Mouse (Mus musculus) midbrain, embryonic 13.5 days (tissue): Measurements from ENCODE around the gene Nkain4. TPM values are rescaled to one million over a fixed set of nuclear protein-coding genes. Genes with fewer than 3 reads are reported as not detected.

Source experiments
- ATAC-seq: fragments of 200-750 bp; cut with Nextera tagmentation; 2 replicates; pipeline ENCODE4 v1.8.0; 2017; ENCODE audit warnings: mild to moderate bottlenecking, moderate TSS enrichment, moderate library complexity
- H3K27ac ChIP-seq: fragments of 300-500 bp; sonication (generic); 2 replicates; pipeline ENCODE4 v1.5.1; 2015; ENCODE audit warnings: inconsistent platforms, mild to moderate bottlenecking, moderate library complexity
- H3K27me3 ChIP-seq: fragments of 300-500 bp; sonication (generic); 2 replicates; pipeline ENCODE4 v1.6.1; 2015; ENCODE audit warnings: mild to moderate bottlenecking, inconsistent platforms
- H3K36me3 ChIP-seq: fragments of 300-500 bp; sonication (generic); 2 replicates; pipeline ENCODE4 v1.6.1; 2015; ENCODE audit warnings: mild to moderate bottlenecking, inconsistent platforms
- H3K4me1 ChIP-seq: fragments of 300-500 bp; sonication (generic); replicated peaks from 2 replicates; pipeline ENCODE4 v1.6.1; 2015; ENCODE audit warnings: inconsistent platforms
- H3K4me2 ChIP-seq: fragments of 300-500 bp; sonication (generic); replicated peaks from 2 replicates; pipeline ENCODE4 v1.6.1; 2015; ENCODE audit warnings: moderate library complexity, mild to moderate bottlenecking, inconsistent platforms
- H3K4me3 ChIP-seq: fragments of 300-500 bp; sonication (generic); replicated peaks from 2 replicates; pipeline ENCODE4 v1.5.1; 2015; ENCODE audit warnings: mild to moderate bottlenecking, inconsistent platforms
- H3K9ac ChIP-seq: fragments of 300-500 bp; sonication (generic); replicated peaks from 2 replicates; pipeline ENCODE4 v1.6.1; 2015; ENCODE audit warnings: mild to moderate bottlenecking, inconsistent platforms
- H3K9me3 ChIP-seq: fragments of 300-500 bp; sonication (generic); 2 replicates; pipeline ENCODE4 v1.6.1; 2016; ENCODE audit warnings: mild to moderate bottlenecking, inconsistent platforms
- WGBS: fragments of 180-500 bp; shearing (Covaris S2); methylation state at CpG from one replicate; pipeline ENCODE4 v1.1.7; 2015; 5-methylcytosine and 5-hydroxymethylcytosine counted together
- polyA plus RNA-seq: library from polyadenylated mRNA; unstranded; fragments of >200 nt; fragmentation: Nextera tagmentation; extraction: Ambion mirVana; gene quantifications from 2 replicates; pipeline ENCODE4 v1.2.1, GENCODE M21; 2015

The Nkain4 gene
- polyA plus RNA-seq, 1 experiment from 2014 or later = 101 TPM

DNA sequence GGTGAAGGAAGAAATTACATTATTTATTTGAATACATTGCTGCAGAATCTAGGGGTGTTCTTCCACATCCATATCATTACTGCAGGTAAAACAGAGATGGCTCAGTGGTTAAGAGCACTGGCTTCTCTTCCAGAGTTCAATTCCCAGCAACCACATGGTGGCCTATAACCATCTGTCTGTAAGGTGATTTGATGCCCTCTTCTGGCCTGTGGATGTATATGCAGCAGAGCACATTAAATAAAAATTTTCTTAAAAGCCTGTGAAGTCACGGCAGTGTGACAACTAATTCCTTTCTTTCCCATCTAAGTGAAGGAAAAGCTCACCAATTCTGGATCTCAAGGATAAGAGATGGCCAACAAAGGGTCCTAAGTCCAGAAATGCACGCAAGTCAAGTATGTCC is 52.4 kb downstream of the Nkain4 start:
- Histone ChIP-seq H3K36me3 (peaks cover 10% of the 10 kb centered on the region), H3K4me2 (no peak overlapping the region), H3K9me3 (no peaks in the 10 kb centered on the region), H3K27me3 (no peaks in the 10 kb centered on the region), H3K4me1 (peaks cover 34% of the 10 kb centered on the region), H3K9ac (no peak overlapping the region), H3K4me3 (no peak overlapping the region), H3K27ac (no peak overlapping the region)
- no peak; the same call in 1 of the 2 replicates for ATAC-seq
- 34% methylated on average over 2 of the region's 2 CpGs for WGBS

DNA sequence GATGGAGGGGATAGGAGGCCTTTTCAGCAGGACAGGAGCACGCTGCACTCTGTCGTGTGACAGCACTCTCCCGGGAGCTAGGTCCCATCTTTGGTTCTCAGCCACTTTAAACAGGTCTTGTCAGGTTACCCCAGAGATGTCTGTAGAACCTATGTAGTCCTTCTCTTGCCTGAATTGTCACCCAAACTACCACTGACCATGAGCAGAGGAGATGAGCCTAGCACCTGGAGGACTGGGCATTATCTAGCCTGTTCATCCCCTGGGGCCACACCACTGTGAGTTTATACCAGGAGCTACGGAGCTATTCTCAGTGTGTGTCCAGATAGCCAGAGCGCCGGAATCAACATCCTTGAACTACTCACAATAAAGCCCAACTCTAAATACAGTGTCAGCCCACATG is 56.6 kb downstream of the Nkain4 start:
- H3K9ac ChIP-seq = no peak overlapping the region
- peaks cover 39% of the 10 kb centered on the region for H3K4me1 ChIP-seq
- no peak for ATAC-seq
- H3K4me2 ChIP-seq = no peak overlapping the region
- H3K36me3 ChIP-seq = peaks cover 10% of the 10 kb centered on the region
- WGBS = 71% methylated on average over 6 of the region's 6 CpGs
- H3K9me3 ChIP-seq = no peaks in the 10 kb centered on the region
- H3K27me3 ChIP-seq = no peaks in the 10 kb centered on the region
- no peak overlapping the region for H3K4me3 ChIP-seq
- peak overlapping the region; percentile 100 for H3K27ac ChIP-seq

DNA sequence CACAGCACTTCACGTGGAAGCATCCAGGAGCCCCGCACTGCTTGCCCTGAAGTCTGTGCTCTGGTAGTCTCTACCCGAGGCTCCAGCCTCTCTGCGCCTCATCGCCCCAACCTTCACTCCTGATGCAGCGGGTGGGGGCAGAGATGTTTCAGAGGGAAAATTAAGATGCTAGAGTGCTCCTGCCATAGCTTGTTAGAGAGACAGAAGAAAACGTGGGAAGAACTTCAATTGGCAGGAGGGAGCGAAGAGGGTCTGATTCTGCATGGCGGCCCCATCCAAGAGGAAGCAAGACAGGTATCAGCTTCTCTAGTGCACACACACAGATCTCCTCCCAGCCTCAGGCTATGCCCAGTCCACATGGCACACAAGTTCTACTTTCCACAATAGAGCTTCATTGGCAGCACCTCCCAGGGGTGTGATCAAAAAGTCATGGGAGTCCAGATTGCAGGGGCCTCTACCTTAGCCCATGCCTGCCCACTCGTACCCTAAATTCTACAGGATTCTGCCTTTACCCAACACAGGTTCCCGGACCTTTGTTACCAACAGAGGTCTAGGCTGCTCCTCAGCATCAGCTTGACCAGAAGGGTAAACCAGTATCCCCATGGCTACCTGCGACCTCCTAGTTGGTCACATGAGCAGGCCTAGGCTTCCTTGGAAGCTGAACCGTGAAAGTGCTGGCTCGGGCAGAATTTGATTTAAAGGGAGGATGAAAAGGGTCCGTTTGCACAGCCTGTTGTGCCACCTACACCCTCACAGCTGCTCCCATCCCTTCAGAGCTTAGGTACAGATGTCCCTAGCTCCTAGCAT is 57.5 kb downstream of the Nkain4 start:
- peak overlapping the region; percentile 100 for H3K9ac ChIP-seq
- peak overlapping the region; percentile 75 for H3K4me2 ChIP-seq
- 57% methylated on average over 15 of the region's 15 CpGs for WGBS

DNA sequence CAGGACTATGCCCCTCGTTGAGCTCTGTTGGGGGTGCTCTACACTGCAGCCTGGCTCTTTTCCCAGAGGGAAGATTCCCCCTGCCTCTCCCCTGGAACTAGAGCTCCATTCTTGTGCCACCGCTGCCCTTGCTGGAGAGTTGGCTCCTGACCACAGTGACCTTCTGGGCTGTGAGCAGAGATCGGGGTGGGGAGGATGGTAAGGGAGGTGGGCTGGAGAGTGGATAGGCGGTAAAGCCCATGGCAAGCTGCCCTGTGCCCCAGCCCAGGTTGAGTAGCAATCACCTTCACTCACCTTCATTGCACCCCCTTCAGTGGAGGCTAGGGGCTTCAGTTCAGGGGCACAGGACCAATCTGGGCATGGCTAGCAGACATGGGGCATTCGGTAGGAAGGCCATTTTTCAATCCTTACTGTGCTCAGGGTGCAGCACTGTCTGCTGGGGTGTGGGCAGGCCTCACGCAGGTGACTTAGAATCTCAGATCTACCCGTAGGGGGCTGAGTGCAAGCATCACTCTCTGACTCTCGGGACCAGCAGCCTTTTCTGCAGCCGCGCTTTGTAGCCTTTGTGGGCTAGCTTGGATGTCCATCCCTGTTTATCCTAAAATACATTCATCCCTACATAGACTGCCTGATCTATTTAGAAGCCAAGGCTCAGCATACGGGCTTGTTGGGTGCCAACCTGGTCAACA is 58.5 kb downstream of the Nkain4 start:
- Histone ChIP-seq H3K4me3 (peak overlapping the region; percentile 98), H3K36me3 (peaks cover 10% of the 10 kb centered on the region), H3K4me2 (peak overlapping the region; percentile 75), H3K27me3 (no peaks in the 10 kb centered on the region), H3K9me3 (no peaks in the 10 kb centered on the region), H3K4me1 (peaks cover 50% of the 10 kb centered on the region), H3K27ac (peak overlapping the region; percentile 100), H3K9ac (peak overlapping the region; percentile 100)
- no peak for ATAC-seq
- WGBS = 75% methylated on average over 11 of the region's 11 CpGs

More for the DNA sequence above, 57.5 kb downstream of the Nkain4 start:
- H3K4me3 ChIP-seq = no peak overlapping the region
- H3K4me1 ChIP-seq = peaks cover 39% of the 10 kb centered on the region
- H3K9me3 ChIP-seq = no peaks in the 10 kb centered on the region
- no peaks in the 10 kb centered on the region for H3K27me3 ChIP-seq
- H3K27ac ChIP-seq = peak overlapping the region; percentile 100
- no peak for ATAC-seq
- peaks cover 10% of the 10 kb centered on the region for H3K36me3 ChIP-seq

DNA sequence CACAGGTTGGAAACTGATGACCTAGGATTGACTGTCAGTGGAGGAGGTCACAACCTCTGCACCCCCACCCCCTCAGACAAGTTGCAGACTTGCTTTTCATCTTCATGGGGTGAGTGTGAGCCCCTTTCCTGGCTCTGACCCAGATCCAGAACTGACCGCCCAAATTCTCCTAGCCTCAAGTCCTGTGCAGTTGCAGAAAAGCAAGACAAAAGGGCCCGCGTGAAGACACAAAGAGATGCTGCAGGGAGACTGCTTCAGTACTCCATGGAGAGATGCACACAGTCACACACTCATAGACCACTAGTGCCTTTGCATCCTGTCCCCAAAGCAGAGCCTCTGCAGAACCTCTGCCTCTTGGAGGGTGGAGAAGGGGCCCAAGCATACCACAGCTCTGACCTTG is 59.2 kb downstream of the Nkain4 start:
- H3K27me3 ChIP-seq = no peaks in the 10 kb centered on the region
- peak overlapping the region; percentile 100 for H3K27ac ChIP-seq
- WGBS = 48% methylated on average over 3 of the region's 3 CpGs
- peak overlapping the region; percentile 100 for H3K9ac ChIP-seq
- H3K36me3 ChIP-seq = peaks cover 10% of the 10 kb centered on the region
- peak overlapping the region; percentile 98 for H3K4me3 ChIP-seq
- peak overlapping the region; percentile 75 for H3K4me2 ChIP-seq
- H3K4me1 ChIP-seq = peaks cover 56% of the 10 kb centered on the region
- H3K9me3 ChIP-seq = no peaks in the 10 kb centered on the region
- ATAC-seq = no peak

DNA sequence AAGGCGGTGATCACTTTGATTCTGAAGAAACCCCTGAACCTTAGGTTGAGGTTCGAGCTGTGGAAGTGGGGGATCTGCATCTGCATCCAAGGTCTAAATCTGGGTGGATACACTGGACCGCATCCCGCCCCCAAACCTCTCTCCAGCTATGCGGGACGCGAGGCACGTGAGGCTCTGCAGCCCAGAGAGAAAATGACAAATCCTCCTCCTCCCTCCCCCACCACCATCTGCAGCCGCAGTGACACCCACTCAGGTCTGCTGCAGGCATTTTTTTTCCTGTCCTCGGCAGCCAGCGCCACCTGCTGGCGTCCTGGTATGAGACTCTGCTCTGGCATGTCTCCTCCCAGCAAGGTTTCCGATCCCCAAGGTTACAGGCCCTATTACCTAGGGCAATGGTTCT is 59.8 kb downstream of the Nkain4 start:
- H3K9me3 ChIP-seq = no peaks in the 10 kb centered on the region
- H3K9ac ChIP-seq = peak overlapping the region; percentile 100
- H3K27me3 ChIP-seq = no peaks in the 10 kb centered on the region
- peak overlapping the region; percentile 98 for H3K4me3 ChIP-seq
- ATAC-seq = peak; percentile 44
- peaks cover 10% of the 10 kb centered on the region for H3K36me3 ChIP-seq
- H3K4me1 ChIP-seq = peaks cover 62% of the 10 kb centered on the region
- WGBS = under 1% methylated on average over 13 of the region's 13 CpGs
- peak overlapping the region; percentile 75 for H3K4me2 ChIP-seq
- H3K27ac ChIP-seq = peak overlapping the region; percentile 100

DNA sequence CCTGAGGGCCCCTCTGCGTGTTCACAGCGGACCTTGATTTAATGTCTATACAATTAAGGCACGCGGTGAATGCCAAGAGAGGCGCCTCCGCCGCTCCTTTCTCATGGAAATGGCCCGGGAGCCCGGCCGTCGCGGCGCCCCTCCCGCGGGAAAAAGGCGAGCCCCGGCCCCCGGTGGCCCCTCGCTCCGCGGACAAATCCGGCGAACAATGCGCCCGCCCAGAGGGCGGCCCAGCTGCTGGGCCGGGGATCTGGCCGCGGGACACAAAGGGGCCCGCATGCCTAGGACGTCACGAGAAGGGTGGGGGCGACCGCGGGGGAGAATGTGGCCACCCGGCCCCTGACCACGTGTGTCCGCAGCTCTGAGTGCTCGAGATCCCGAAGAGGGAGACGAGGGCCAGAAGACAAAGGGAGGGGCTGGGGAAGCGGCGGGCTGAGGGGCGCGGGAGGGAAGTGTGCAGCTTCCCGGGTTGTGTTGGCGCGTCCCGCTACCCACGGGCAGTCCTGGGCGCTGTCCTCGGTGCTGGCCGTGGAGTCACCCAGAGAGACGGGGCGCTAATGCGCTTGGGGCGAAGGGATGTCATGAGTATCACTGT is 60.4 kb downstream of the Nkain4 start:
- under 1% methylated on average over 57 of the region's 57 CpGs for WGBS
- H3K4me1 ChIP-seq = peaks cover 68% of the 10 kb centered on the region

DNA sequence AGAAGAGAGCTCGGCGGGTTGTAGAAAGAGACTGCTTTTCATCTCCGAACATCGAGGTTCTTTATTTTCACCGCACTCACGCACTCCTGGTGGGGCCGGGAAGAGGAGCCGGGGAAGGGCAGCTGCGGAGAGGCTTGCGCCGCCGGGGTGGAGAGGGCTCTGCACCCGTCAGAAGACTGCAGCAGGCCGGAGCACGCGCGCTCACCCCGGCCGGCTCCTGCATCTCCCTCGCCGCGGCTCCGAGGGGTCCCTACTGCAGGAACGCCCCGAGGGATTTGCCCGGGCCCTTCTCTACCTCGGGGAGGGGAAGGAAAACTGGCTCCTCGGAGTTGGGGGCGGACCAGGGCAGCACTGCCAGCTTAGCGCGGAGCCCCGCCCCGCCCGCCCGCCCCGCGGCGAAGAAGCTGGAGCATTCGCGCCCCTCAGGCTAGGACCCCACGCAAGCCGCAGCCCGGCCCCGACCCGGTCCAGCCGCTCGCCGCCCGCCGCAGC is 60.9 kb downstream of the Nkain4 start:
- WGBS = under 1% methylated on average over 48 of the region's 50 CpGs
- peak; percentile 26 for ATAC-seq
- H3K27me3 ChIP-seq = no peaks in the 10 kb centered on the region
- H3K27ac ChIP-seq = peak overlapping the region; percentile 100
- H3K4me1 ChIP-seq = peaks cover 71% of the 10 kb centered on the region
- peak overlapping the region; percentile 98 for H3K4me3 ChIP-seq
- H3K36me3 ChIP-seq = peaks cover 10% of the 10 kb centered on the region
- H3K4me2 ChIP-seq = peak overlapping the region; percentile 75
- H3K9me3 ChIP-seq = no peaks in the 10 kb centered on the region
- peak overlapping the region; percentile 100 for H3K9ac ChIP-seq

More for the DNA sequence above, 60.4 kb downstream of the Nkain4 start:
- no peaks in the 10 kb centered on the region for H3K27me3 ChIP-seq
- peak overlapping the region; percentile 100 for H3K9ac ChIP-seq
- peak overlapping the region; percentile 100 for H3K27ac ChIP-seq
- no peaks in the 10 kb centered on the region for H3K9me3 ChIP-seq
- peak; percentile 46 for ATAC-seq
- peaks cover 10% of the 10 kb centered on the region for H3K36me3 ChIP-seq
- peak overlapping the region; percentile 98 for H3K4me3 ChIP-seq
- peak overlapping the region; percentile 75 for H3K4me2 ChIP-seq

DNA sequence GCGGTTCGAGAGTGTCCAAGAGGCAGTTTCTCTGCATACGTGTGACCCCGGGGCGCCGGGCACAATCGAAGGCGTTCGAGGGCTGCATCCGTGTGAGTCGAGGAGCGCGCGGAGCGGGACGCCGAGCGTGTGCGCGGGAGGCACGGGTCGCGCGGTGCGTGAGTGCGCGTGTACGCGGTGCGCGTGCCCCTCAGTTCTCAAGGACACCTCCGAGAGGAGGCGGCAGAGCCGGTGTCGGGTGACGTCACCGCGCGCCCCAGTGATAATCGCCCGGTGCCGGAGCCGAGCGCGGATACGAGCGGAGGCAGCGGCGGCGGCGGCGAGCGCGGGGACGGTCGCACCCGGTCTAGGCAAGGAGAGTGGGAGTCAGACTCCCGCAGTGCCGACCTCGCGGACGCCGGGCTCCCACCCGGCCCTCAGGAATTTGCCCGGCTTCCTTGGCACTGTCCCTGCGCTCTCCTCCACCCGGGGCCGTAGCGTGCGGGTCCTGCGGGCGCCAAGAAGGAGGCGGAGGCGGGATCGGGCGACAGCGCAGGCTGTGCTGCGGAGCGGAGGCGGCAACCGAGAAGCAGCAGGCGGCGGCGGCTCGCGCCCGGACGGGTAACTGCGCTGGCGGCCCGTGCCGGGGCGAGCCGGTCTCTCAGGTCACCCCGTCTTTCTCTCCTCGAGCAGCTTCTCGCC is 61.5 kb downstream of the Nkain4 start:
- peak overlapping the region; percentile 98 for H3K4me3 ChIP-seq
- peak overlapping the region; percentile 100 for H3K9ac ChIP-seq
- peaks cover 10% of the 10 kb centered on the region for H3K36me3 ChIP-seq
- peak overlapping the region; percentile 100 for H3K27ac ChIP-seq
- under 1% methylated on average over 94 of the region's 97 CpGs for WGBS
- no peaks in the 10 kb centered on the region for H3K9me3 ChIP-seq
- peak overlapping the region; percentile 75 for H3K4me2 ChIP-seq
- peak; percentile 37 for ATAC-seq
- H3K4me1 ChIP-seq = peaks cover 71% of the 10 kb centered on the region
- H3K27me3 ChIP-seq = no peaks in the 10 kb centered on the region

DNA sequence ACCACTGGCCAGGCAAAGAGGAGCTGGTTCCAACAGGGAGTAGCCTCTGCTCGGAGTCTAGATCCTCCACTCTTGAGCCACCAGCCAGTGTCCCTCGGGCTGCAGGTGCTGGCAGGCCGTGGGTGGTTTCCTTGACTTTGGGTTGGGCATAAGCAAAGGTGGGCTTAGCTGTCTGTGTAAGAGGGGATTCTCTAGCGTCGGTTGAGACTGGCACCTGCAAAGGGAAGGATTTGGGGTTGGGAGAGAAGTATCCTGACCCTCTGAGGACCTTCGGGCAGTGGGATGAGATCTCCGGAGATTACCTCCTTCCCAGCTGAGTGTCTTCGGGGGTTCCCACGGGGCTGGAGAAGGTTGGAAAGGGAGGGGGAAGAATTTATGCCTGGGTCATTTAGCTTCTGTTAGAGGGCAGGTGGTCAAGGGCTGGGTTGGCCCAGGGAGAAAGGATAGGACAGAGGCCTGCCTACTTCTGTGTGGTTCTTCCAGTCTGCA is 62.6 kb downstream of the Nkain4 start:
- peak overlapping the region; percentile 75 for H3K4me2 ChIP-seq
- WGBS = 3% methylated on average over 9 of the region's 9 CpGs
- H3K4me3 ChIP-seq = peak overlapping the region; percentile 98
- peak overlapping the region; percentile 100 for H3K9ac ChIP-seq
- H3K9me3 ChIP-seq = no peaks in the 10 kb centered on the region
- no peaks in the 10 kb centered on the region for H3K27me3 ChIP-seq
- H3K36me3 ChIP-seq = peaks cover 10% of the 10 kb centered on the region
- H3K27ac ChIP-seq = peak overlapping the region; percentile 100
- H3K4me1 ChIP-seq = peaks cover 71% of the 10 kb centered on the region
- no peak for ATAC-seq

DNA sequence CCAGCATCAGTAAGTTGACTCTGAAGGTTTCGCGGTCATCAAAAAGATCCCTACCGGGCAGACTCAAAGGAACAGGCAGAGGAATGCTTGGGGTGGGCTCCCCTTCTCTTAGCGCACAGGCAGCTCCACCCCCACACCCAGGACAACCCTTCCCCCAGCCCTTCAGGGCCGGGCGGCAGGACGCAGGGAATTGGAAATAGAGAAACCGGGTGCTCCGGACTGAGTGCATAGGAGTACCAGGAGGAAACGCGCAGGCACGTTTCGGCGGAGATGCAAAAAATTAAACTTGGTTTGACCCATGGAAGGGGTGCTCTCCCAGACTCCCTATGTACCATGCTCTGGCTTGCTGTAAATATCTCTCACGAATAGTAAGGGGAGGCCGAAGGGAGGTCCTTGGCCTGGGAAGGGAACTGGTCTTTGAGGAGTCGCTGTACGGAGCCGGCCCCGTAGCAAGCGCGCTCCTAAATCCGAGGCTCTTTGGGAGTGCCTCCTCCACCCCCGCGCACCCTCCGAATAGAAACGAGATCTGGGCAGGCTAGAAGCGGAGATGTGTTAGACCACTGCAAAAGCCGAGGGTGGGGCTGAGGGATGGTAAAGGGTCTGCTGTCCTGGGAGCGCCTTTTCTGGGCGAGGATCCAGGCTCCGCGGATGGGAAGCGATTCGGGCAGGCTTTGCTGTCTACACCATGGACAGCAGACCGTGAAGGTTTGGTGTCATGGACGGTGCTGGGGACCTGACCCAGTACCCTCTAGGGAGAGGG is 63.2 kb downstream of the Nkain4 start:
- Histone ChIP-seq H3K4me2 (peak overlapping the region; percentile 75), H3K9ac (peak overlapping the region; percentile 100), H3K27me3 (no peaks in the 10 kb centered on the region), H3K27ac (peak overlapping the region; percentile 100), H3K4me1 (peaks cover 71% of the 10 kb centered on the region), H3K4me3 (peak overlapping the region; percentile 98), H3K36me3 (peaks cover 10% of the 10 kb centered on the region), H3K9me3 (no peaks in the 10 kb centered on the region)
- WGBS = 1% methylated on average over 37 of the region's 37 CpGs
- no peak for ATAC-seq
